Mouse (Mus musculus) splenic B cell, adult 2 months (primary cell): ENCODE measurements around the gene Znhit6.
A peak's percentile ranks its signal among the peaks of the same experiment; 100 is the strongest.

Source experiments
- DNase-seq: peaks from one replicate; pipeline ENCODE4 v3.0.0-alpha.2; 2011; ENCODE audit warnings: low read depth, low spot score
- H3K27me3 ChIP-seq: 2 replicates; pipeline ENCODE4 v1.6.1; 2012; ENCODE audit warnings: mild to moderate bottlenecking, low read length, moderate library complexity, mixed read lengths; ENCODE audit not compliant: control insufficient read depth, poor library complexity, insufficient read depth, severe bottlenecking
- H3K36me3 ChIP-seq: 2 replicates; pipeline ENCODE4 v1.6.1; 2012; ENCODE audit warnings: mild to moderate bottlenecking, low read length, moderate library complexity, mixed read lengths; ENCODE audit not compliant: control insufficient read depth, poor library complexity, insufficient read depth, severe bottlenecking

Znhit6 gene

GRCm38 (mm10) chr3:145590562-145590961 lies 14.6 kb downstream of the Znhit6 start:
- no peak for DNase-seq
- peaks cover 11% of the 10 kb centered on the region; the same call in 1 of the 2 replicates for H3K36me3 ChIP-seq
- no peaks in the 10 kb centered on the region for H3K27me3 ChIP-seq

- no peaks in the 10 kb centered on the region for H3K27me3 ChIP-seq
- DNase-seq = no peak
- H3K36me3 ChIP-seq = peaks cover 9% of the 10 kb centered on the region; the same call in 1 of the 2 replicates
Observed at GRCm38 (mm10) chr3:145591841-145592542, 16.0 kb downstream of the Znhit6 start.

- Histone ChIP-seq H3K27me3 (no peaks in the 10 kb centered on the region), H3K36me3 (0 out of 2 replicates have a peak, but pooled peaks cover 12% of the 10 kb centered on the region)
- no peak for DNase-seq
Observed at GRCm38 (mm10) chr3:145595354-145595753, 19.3 kb downstream of the Znhit6 start.

- Histone ChIP-seq H3K27me3 (no peaks in the 10 kb centered on the region), H3K36me3 (peaks cover 9% of the 10 kb centered on the region; the same call in 1 of the 2 replicates)
- DNase-seq = no peak
Observed at GRCm38 (mm10) chr3:145599059-145599458, 23.1 kb downstream of the Znhit6 start.

GRCm38 (mm10) chr3:145600801-145601200 lies 24.8 kb downstream of the Znhit6 start:
- Histone ChIP-seq H3K27me3 (no peaks in the 10 kb centered on the region), H3K36me3 (peaks cover 7% of the 10 kb centered on the region)
- DNase-seq = no peak

- DNase-seq = no peak
- Histone ChIP-seq H3K27me3 (no peaks in the 10 kb centered on the region), H3K36me3 (peaks cover 7% of the 10 kb centered on the region)
Observed at GRCm38 (mm10) chr3:145601345-145601744, 25.3 kb downstream of the Znhit6 start.

GRCm38 (mm10) chr3:145602410-145603206 lies 26.6 kb downstream of the Znhit6 start:
- Histone ChIP-seq H3K27me3 (no peaks in the 10 kb centered on the region), H3K36me3 (peaks cover 7% of the 10 kb centered on the region)
- DNase-seq = no peak

GRCm38 (mm10) chr3:145605437-145606123 lies 29.6 kb downstream of the Znhit6 start:
- no peak for DNase-seq
- no peaks in the 10 kb centered on the region for H3K27me3 ChIP-seq
- peaks cover 3% of the 10 kb centered on the region for H3K36me3 ChIP-seq

- Histone ChIP-seq H3K36me3 (no peaks in the 10 kb centered on the region; the same call in none of the 2 replicates), H3K27me3 (no peaks in the 10 kb centered on the region)
- no peak for DNase-seq
Observed at GRCm38 (mm10) chr3:145608320-145608719, 32.3 kb downstream of the Znhit6 start.

GRCm38 (mm10) chr3:145612662-145613061 lies 36.7 kb downstream of the Znhit6 start:
- H3K36me3 ChIP-seq = no peaks in the 10 kb centered on the region
- peak; percentile 34 for DNase-seq
- no peaks in the 10 kb centered on the region for H3K27me3 ChIP-seq

GRCm38 (mm10) chr3:145613234-145613633 lies 37.2 kb downstream of the Znhit6 start:
- DNase-seq = no peak

GRCm38 (mm10) chr3:145614362-145615115 lies 38.5 kb downstream of the Znhit6 start:
- no peaks in the 10 kb centered on the region for H3K36me3 ChIP-seq
- H3K27me3 ChIP-seq = no peaks in the 10 kb centered on the region
- DNase-seq = no peak

More at GRCm38 (mm10) chr3:145613234-145613633, 37.2 kb downstream of the Znhit6 start:
- no peaks in the 10 kb centered on the region for H3K36me3 ChIP-seq
- no peaks in the 10 kb centered on the region for H3K27me3 ChIP-seq

GRCm38 (mm10) chr3:145618299-145618698 lies 42.3 kb downstream of the Znhit6 start:
- DNase-seq = no peak
- H3K36me3 ChIP-seq = no peaks in the 10 kb centered on the region
- H3K27me3 ChIP-seq = no peaks in the 10 kb centered on the region

GRCm38 (mm10) chr3:145619621-145620365 lies 43.8 kb downstream of the Znhit6 start:
- H3K27me3 ChIP-seq = no peaks in the 10 kb centered on the region
- no peak for DNase-seq

More at GRCm38 (mm10) chr3:145619621-145620365, 43.8 kb downstream of the Znhit6 start:
- H3K36me3 ChIP-seq = no peaks in the 10 kb centered on the region
